Mouse (Mus musculus) liver, adult 2 months (tissue): ENCODE measurements around the gene Mllt10. TPM values are rescaled to one million over a fixed set of nuclear protein-coding genes. Genes with fewer than 3 reads are reported as not detected.
A peak's percentile ranks its signal among the peaks of the same experiment; 100 is the strongest.

Experiments
- DNase-seq: peaks from one replicate; pipeline ENCODE4 v3.0.0-alpha.2; 2011; ENCODE audit warnings: low read depth, low spot score; ENCODE audit errors: extremely low read depth
- H3K27ac ChIP-seq: fragments of 200-500 bp; replicated peaks from 2 replicates; pipeline ENCODE4 v1.5.1; 2012; ENCODE audit warnings: low read depth, mild to moderate bottlenecking, control low read depth, inconsistent platforms, low read length; ENCODE audit not compliant: insufficient read depth
- H3K27me3 ChIP-seq: fragments of 200-500 bp; 2 replicates; pipeline ENCODE4 v1.6.1; 2012; ENCODE audit warnings: mild to moderate bottlenecking, moderate library complexity, low read length, inconsistent platforms; ENCODE audit not compliant: control insufficient read depth, insufficient read depth
- H3K36me3 ChIP-seq: fragments of 200-500 bp; 2 replicates; pipeline ENCODE4 v1.6.1; 2012; ENCODE audit warnings: low read length, inconsistent platforms; ENCODE audit not compliant: control insufficient read depth, insufficient read depth
- H3K4me1 ChIP-seq: fragments of 200-500 bp; 2 replicates; pipeline ENCODE4 v1.6.1; 2011; ENCODE audit warnings: low read length; ENCODE audit not compliant: control insufficient read depth, insufficient read depth
- H3K4me3 ChIP-seq: fragments of 200-500 bp; 2 replicates; pipeline ENCODE4 v1.5.1; 2011; ENCODE audit warnings: low read depth, mild to moderate bottlenecking, control low read depth, low read length, moderate library complexity; ENCODE audit not compliant: insufficient read depth
- H3K79me2 ChIP-seq: fragments of 200-500 bp; 2 replicates; pipeline ENCODE4 v1.6.1; 2012; ENCODE audit warnings: inconsistent platforms, mild to moderate bottlenecking, low read length, moderate library complexity; ENCODE audit not compliant: control insufficient read depth, insufficient read depth
- H3K9ac ChIP-seq: fragments of 200-500 bp; 2 replicates; pipeline ENCODE4 v1.6.1; 2012; ENCODE audit warnings: low read depth, mild to moderate bottlenecking, control low read depth, inconsistent platforms, low read length
- CTCF ChIP-seq: fragments of 200-500 bp; IDR thresholded peaks from 2 replicates; pipeline ENCODE4 v1.5.1; 2011; ENCODE audit warnings: low read depth, low read length, control low read depth
- POLR2A ChIP-seq: fragments of 200-500 bp; IDR thresholded peaks from 2 replicates; pipeline ENCODE4 v1.6.1; 2011; ENCODE audit warnings: low read length, control low read depth; ENCODE audit not compliant: insufficient read depth; ENCODE audit errors: extremely low read depth
- WGBS: fragments of 180-500 bp; shearing (Covaris S2); methylation state at CpG from one replicate; pipeline ENCODE4 v1.1.7; 2018; 5-methylcytosine and 5-hydroxymethylcytosine counted together
- polyA plus RNA-seq: library from polyadenylated mRNA; depleted of rRNA; stranded (reverse); fragments of >200 nt; gene quantifications from 2 replicates; pipeline ENCODE4 v1.2.3, GENCODE M21; 2012
- total RNA-seq: library from RNA; depleted of rRNA; stranded (reverse); fragments of >200 nt; gene quantifications from 2 replicates; pipeline ENCODE4 v1.2.3, GENCODE M21; 2014

Gene Mllt10
- total and polyA plus RNA-seq, 2 experiments: 16.7 to 18.0 TPM

GRCm38 (mm10) chr2:18206811-18207210, 151.8 kb downstream of the Mllt10 start:
- 91% methylated on average over 10 of the region's 10 CpGs for WGBS
- Histone ChIP-seq H3K4me1 (no peaks in the 10 kb centered on the region), H3K4me3 (no peak overlapping the region), H3K27ac (no peak overlapping the region), H3K79me2 (no peaks in the 10 kb centered on the region), H3K27me3 (no peaks in the 10 kb centered on the region), H3K36me3 (peaks cover 50% of the 10 kb centered on the region), H3K9ac (no peak overlapping the region)
- DNase-seq: no peak
- TF ChIP-seq CTCF (no peak), POLR2A (no peak)

- Histone ChIP-seq H3K79me2 (no peaks in the 10 kb centered on the region), H3K27me3 (no peaks in the 10 kb centered on the region), H3K4me3 (no peak overlapping the region), H3K4me1 (no peaks in the 10 kb centered on the region), H3K36me3 (peaks cover 49% of the 10 kb centered on the region), H3K27ac (no peak overlapping the region), H3K9ac (no peak overlapping the region)
- no peak for DNase-seq
- 91% methylated on average over 6 of the region's 6 CpGs for WGBS
- TF ChIP-seq CTCF (no peak), POLR2A (no peak)
These were observed 153.5 kb downstream of the Mllt10 start for GRCm38 (mm10) chr2:18208578-18208977.

GRCm38 (mm10) chr2:18209211-18209823, 154.3 kb downstream of the Mllt10 start:
- no peak overlapping the region for H3K4me3 ChIP-seq
- H3K27me3 ChIP-seq: no peaks in the 10 kb centered on the region
- 94% methylated on average over 7 of the region's 7 CpGs for WGBS
- no peaks in the 10 kb centered on the region for H3K4me1 ChIP-seq
- no peak overlapping the region for H3K9ac ChIP-seq
- no peaks in the 10 kb centered on the region for H3K79me2 ChIP-seq
- peaks cover 47% of the 10 kb centered on the region for H3K36me3 ChIP-seq
- H3K27ac ChIP-seq: no peak overlapping the region
- no peak for TF ChIP-seq CTCF
- TF ChIP-seq POLR2A: no peak
- DNase-seq: no peak

GRCm38 (mm10) chr2:18209948-18210347, 154.9 kb downstream of the Mllt10 start:
- TF ChIP-seq CTCF: no peak
- no peak for TF ChIP-seq POLR2A
- 93% methylated on average over 4 of the region's 4 CpGs for WGBS
- Histone ChIP-seq H3K9ac (no peak overlapping the region), H3K4me1 (no peaks in the 10 kb centered on the region), H3K27ac (no peak overlapping the region), H3K36me3 (peaks cover 46% of the 10 kb centered on the region), H3K4me3 (no peak overlapping the region), H3K27me3 (no peaks in the 10 kb centered on the region), H3K79me2 (no peaks in the 10 kb centered on the region)
- DNase-seq: no peak

- peaks cover 41% of the 10 kb centered on the region for H3K36me3 ChIP-seq
- 87% methylated on average over 2 of the region's 2 CpGs for WGBS
- H3K9ac ChIP-seq: no peak overlapping the region
- DNase-seq: no peak
- no peaks in the 10 kb centered on the region for H3K4me1 ChIP-seq
- H3K27ac ChIP-seq: no peak overlapping the region
- no peak overlapping the region for H3K4me3 ChIP-seq
- no peaks in the 10 kb centered on the region for H3K79me2 ChIP-seq
- TF ChIP-seq POLR2A (no peak), CTCF (no peak)
- H3K27me3 ChIP-seq: no peaks in the 10 kb centered on the region
These were observed 159.0 kb downstream of the Mllt10 start for GRCm38 (mm10) chr2:18214031-18214430.

- 94% methylated on average over 3 of the region's 3 CpGs for WGBS
- H3K4me1 ChIP-seq: no peaks in the 10 kb centered on the region
- no peak overlapping the region for H3K9ac ChIP-seq
- peaks cover 24% of the 10 kb centered on the region for H3K36me3 ChIP-seq
- H3K27ac ChIP-seq: no peak overlapping the region
- no peaks in the 10 kb centered on the region for H3K27me3 ChIP-seq
- no peak for DNase-seq
- peak; percentile 4; the same call in 1 of the 2 replicates for TF ChIP-seq CTCF
- TF ChIP-seq POLR2A: no peak
- H3K79me2 ChIP-seq: no peaks in the 10 kb centered on the region
- no peak overlapping the region for H3K4me3 ChIP-seq
These were observed 162.8 kb downstream of the Mllt10 start for GRCm38 (mm10) chr2:18217867-18218266.
